Mouse (Mus musculus): ENCODE data around the gene Rcan2. TPM values are rescaled to one million over a fixed set of nuclear protein-coding genes. Genes with fewer than 3 reads are reported as not detected.

Gene Rcan2
- 18.9 TPM for polyA plus RNA-seq (2014; fragmentation: Illumina TruSeq; extraction: RNeasy Lipid Tissue Mini Kit (QIAGEN cat#74804); ENCODE audit: low read depth, low replicate concordance)

DNA sequence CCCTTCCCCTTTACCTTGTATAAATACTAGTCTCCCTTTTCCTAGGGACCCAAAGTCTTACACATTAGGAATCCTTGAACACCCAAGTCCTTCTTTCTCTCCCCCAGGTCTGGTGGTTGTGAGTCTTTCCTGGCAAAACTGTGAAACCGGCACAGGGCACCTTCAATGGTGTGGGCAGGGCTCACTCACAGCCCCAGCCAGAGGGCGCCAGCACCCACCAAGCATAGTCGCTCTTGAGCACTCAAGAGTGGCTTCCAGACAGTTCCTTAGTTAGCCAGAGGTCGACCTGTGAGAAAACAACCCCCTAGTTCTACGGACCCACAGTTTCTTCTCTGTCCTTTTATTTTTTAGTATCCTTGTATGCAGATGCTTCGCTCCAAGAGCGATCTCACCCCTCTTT, at the start of gene Rcan2:
Gene Rcan2, plus strand, starts transcription at position 275 of the 400 bp plus-strand sequence.

GRCm38 (mm10) chr17:44078631-44079350, 277.6 kb downstream of the Rcan2 start, which contains the start of gene Enpp5:
Gene Enpp5, plus strand, starts transcription at chr17:44078813.

Other genes starting within 250 kb of the Rcan2 start
- 3.7 TPM for gene Pla2g7, start 233.3 kb upstream of the Rcan2 start, polyA plus RNA-seq (2014; fragmentation: Illumina TruSeq; extraction: RNeasy Lipid Tissue Mini Kit (QIAGEN cat#74804); ENCODE audit: low read depth, low replicate concordance)
- gene Tdrd6, start 171.1 kb upstream of the Rcan2 start, polyA plus RNA-seq (2014; fragmentation: Illumina TruSeq; extraction: RNeasy Lipid Tissue Mini Kit (QIAGEN cat#74804); ENCODE audit: low read depth, low replicate concordance): not detected
- gene Slc25a27, start 134.1 kb upstream of the Rcan2 start, polyA plus RNA-seq (2014; fragmentation: Illumina TruSeq; extraction: RNeasy Lipid Tissue Mini Kit (QIAGEN cat#74804); ENCODE audit: low read depth, low replicate concordance): 1.3 TPM
- 115 TPM for gene Cyp39a1, start 133.9 kb upstream of the Rcan2 start, polyA plus RNA-seq (2014; fragmentation: Illumina TruSeq; extraction: RNeasy Lipid Tissue Mini Kit (QIAGEN cat#74804); ENCODE audit: low read depth, low replicate concordance)

Measured in liver, adult 10 weeks (tissue).